Mouse (Mus musculus) E14TG2a.4 (cell line): Measurements from ENCODE around the gene Odf2.

ENCODE experiments used
- CTCF ChIP-seq: conservative IDR thresholded peaks from 2 replicates; pipeline ENCODE4 v1.5.1; 2014; ENCODE audit warnings: low read length
- NANOG ChIP-seq: IDR thresholded peaks from 2 replicates; pipeline ENCODE4 v1.6.1; 2014; ENCODE audit warnings: borderline replicate concordance, low read length, mixed read lengths
- POU5F1 ChIP-seq: IDR thresholded peaks from 2 replicates; pipeline ENCODE4 v1.6.1; 2014; ENCODE audit warnings: low read length, borderline replicate concordance

DNA sequence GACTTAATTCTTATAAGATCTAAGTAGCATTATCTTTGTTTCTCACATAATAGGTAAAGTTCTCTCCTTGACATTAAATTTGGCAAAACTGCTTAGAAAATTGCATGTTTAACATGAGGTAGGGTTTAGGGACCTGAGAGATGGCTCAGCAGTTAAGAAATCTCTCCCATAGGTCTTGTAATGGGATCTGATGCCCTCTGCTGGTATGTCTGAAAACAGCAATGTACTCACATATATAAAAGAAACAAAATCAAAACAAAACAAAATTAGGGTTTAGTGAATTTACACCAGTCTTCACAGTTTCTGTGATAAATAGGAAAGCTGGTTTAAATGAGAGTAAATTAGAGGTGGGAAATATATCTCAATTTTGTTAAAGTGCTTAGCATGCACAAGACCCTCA, 88.3 kb downstream of the Odf2 start:
- TF ChIP-seq CTCF (peak; percentile 72), NANOG (no peak), POU5F1 (no peak)
